Mouse (Mus musculus) heart, adult 2 months (tissue): ENCODE results near the gene Hivep1.

Experiments used
- CTCF ChIP-seq: fragments of 200-600 bp; IDR thresholded peaks from 2 replicates; pipeline ENCODE4 v1.8.1; 2022; ENCODE audit warnings: antibody characterized with exemption, mild to moderate bottlenecking, moderate library complexity
- POLR2A ChIP-seq: fragments of 200-500 bp; IDR thresholded peaks from 2 replicates; pipeline ENCODE4 v1.6.1; 2011; ENCODE audit warnings: mild to moderate bottlenecking, low read depth, low read length, control low read depth; ENCODE audit not compliant: insufficient read depth

DNA sequence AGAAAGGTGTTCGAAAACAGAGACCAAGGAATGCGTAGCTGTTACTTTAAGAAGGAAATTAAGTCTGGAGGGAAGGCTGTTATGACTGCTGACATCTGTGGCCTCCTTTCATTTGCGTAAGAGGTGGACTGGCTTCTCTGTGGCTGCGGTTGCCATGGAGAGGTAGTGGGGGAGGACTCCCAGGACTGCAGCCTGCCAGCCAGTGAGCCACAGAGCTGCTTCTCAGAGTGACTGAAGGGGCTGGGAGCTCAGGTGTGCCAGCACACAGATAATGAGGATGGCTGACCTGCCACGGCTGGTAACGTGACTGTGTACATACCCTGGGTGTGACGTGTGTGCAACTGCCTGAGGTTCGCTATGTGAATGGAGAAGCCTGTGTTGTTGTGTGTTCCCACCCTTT, 51.2 kb downstream of the Hivep1 start:
- TF ChIP-seq POLR2A, result no peak
- no peak for TF ChIP-seq CTCF
